Mouse (Mus musculus) liver, embryonic 12.5 days (tissue): ENCODE measurements around the gene Jund. TPM values are rescaled to one million over a fixed set of nuclear protein-coding genes. Genes with fewer than 3 reads are reported as not detected.

ENCODE experiments used
- ATAC-seq: fragments of 200-750 bp; cut with Nextera tagmentation; 2 replicates; pipeline ENCODE4 v1.8.0; 2017; ENCODE audit warnings: moderate number of reproducible peaks, mild to moderate bottlenecking, moderate library complexity
- H3K27ac ChIP-seq: fragments of 300-500 bp; sonication (generic); 2 replicates; pipeline ENCODE4 v1.5.1; 2016; ENCODE audit warnings: mild to moderate bottlenecking
- H3K27me3 ChIP-seq: fragments of 300-500 bp; sonication (generic); replicated peaks from 2 replicates; pipeline ENCODE4 v1.6.1; 2016; ENCODE audit warnings: mild to moderate bottlenecking, moderate library complexity
- H3K36me3 ChIP-seq: fragments of 300-500 bp; sonication (generic); 2 replicates; pipeline ENCODE4 v1.6.1; 2016; ENCODE audit warnings: mild to moderate bottlenecking, moderate library complexity
- H3K4me1 ChIP-seq: fragments of 300-500 bp; sonication (generic); 2 replicates; pipeline ENCODE4 v1.6.1; 2016
- H3K4me2 ChIP-seq: fragments of 300-500 bp; sonication (generic); 2 replicates; pipeline ENCODE4 v1.6.1; 2016; ENCODE audit warnings: mild to moderate bottlenecking, moderate library complexity
- H3K4me3 ChIP-seq: fragments of 300-500 bp; sonication (generic); 2 replicates; pipeline ENCODE4 v1.5.1; 2016; ENCODE audit warnings: mild to moderate bottlenecking, moderate library complexity
- H3K9ac ChIP-seq: fragments of 300-500 bp; sonication (generic); 2 replicates; pipeline ENCODE4 v1.6.1; 2016; ENCODE audit warnings: mild to moderate bottlenecking, moderate library complexity
- H3K9me3 ChIP-seq: fragments of 300-500 bp; sonication (generic); replicated peaks from 2 replicates; pipeline ENCODE4 v1.6.1; 2016; ENCODE audit warnings: mild to moderate bottlenecking, moderate library complexity
- WGBS: fragments of 180-500 bp; shearing (Covaris S2); methylation state at CpG from one replicate; pipeline ENCODE4 v1.1.7; 2016; ENCODE audit not compliant: insufficient replicate concordance; 5-methylcytosine and 5-hydroxymethylcytosine counted together
- polyA plus RNA-seq: library from polyadenylated mRNA; unstranded; fragments of >200 nt; fragmentation: Nextera tagmentation; extraction: Ambion mirVana; gene quantifications from 2 replicates; pipeline ENCODE4 v1.2.1, GENCODE M21; 2016

Jund gene
- polyA plus RNA-seq, 1 experiment from 2014 or later = 59.5 TPM

GRCm38 (mm10) chr8:70691727-70692231 is 7.0 kb upstream of the Jund start:
- H3K4me1 ChIP-seq = peaks cover 53% of the 10 kb centered on the region
- peak overlapping the region; percentile 54 for H3K4me2 ChIP-seq
- peak overlapping the region; percentile 48 for H3K9ac ChIP-seq
- no peak overlapping the region for H3K4me3 ChIP-seq
- no peak overlapping the region for H3K27ac ChIP-seq
- WGBS = 11% methylated on average over 19 of the region's 20 CpGs
- ATAC-seq = no peak
- no peaks in the 10 kb centered on the region for H3K9me3 ChIP-seq
- peaks cover 22% of the 10 kb centered on the region for H3K27me3 ChIP-seq
- H3K36me3 ChIP-seq = no peaks in the 10 kb centered on the region

GRCm38 (mm10) chr8:70693636-70694035 is 5.1 kb upstream of the Jund start:
- Histone ChIP-seq H3K9ac (no peak overlapping the region), H3K9me3 (no peaks in the 10 kb centered on the region), H3K27ac (peak overlapping the region; percentile 55; the same call in 1 of the 2 replicates), H3K36me3 (no peaks in the 10 kb centered on the region), H3K4me1 (peaks cover 69% of the 10 kb centered on the region), H3K4me2 (no peak overlapping the region), H3K27me3 (peaks cover 14% of the 10 kb centered on the region), H3K4me3 (no peak overlapping the region)
- ATAC-seq = no peak
- WGBS = 25% methylated on average over 5 of the region's 5 CpGs

GRCm38 (mm10) chr8:70695318-70696018 is 3.3 kb upstream of the Jund start:
- whole genome bisulfite sequencing = 25% methylated on average over 32 of the region's 32 CpGs
- ATAC-seq = no peak
- Histone ChIP-seq H3K36me3 (no peaks in the 10 kb centered on the region), H3K4me3 (peak overlapping the region; percentile 38), H3K9ac (peak overlapping the region; percentile 79), H3K9me3 (no peaks in the 10 kb centered on the region), H3K4me1 (peaks cover 69% of the 10 kb centered on the region), H3K4me2 (peak overlapping the region; percentile 99), H3K27me3 (peaks cover 14% of the 10 kb centered on the region), H3K27ac (peak overlapping the region; percentile 98)

GRCm38 (mm10) chr8:70696019-70696885 is 2.5 kb upstream of the Jund start:
- peak overlapping the region; percentile 99 for H3K4me2 ChIP-seq
- H3K9ac ChIP-seq = peak overlapping the region; percentile 79
- H3K4me3 ChIP-seq = peak overlapping the region; percentile 38
- peak; percentile 54 for ATAC-seq
- WGBS = 4% methylated on average over 30 of the region's 31 CpGs
- peaks cover 76% of the 10 kb centered on the region for H3K4me1 ChIP-seq
- no peaks in the 10 kb centered on the region for H3K9me3 ChIP-seq
- peaks cover 12% of the 10 kb centered on the region for H3K27me3 ChIP-seq
- peak overlapping the region; percentile 98 for H3K27ac ChIP-seq
- H3K36me3 ChIP-seq = no peaks in the 10 kb centered on the region

DNA sequence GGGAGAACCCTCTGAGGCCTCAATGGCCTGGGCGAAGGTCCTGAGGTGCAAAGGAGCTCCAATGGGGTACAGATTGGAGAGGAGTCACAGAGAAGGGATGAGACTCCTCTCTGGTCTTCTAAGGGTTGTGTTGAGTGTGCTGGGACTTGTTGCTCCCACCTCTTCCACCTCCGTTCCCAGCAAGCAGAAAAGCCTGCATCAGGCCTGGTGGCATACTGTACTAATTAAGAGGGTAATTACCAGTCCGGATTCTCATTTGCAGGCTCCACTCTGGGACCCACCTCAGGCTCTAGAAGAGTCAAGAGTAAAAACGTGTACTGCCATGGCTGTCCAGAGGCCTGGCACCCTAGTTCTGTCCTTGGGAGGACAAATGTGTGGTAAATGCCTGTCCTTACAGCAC is 1.8 kb upstream of the Jund start:
- WGBS = 55% methylated on average over 4 of the region's 4 CpGs
- Histone ChIP-seq H3K9ac (peak overlapping the region; percentile 79), H3K27me3 (peaks cover 5% of the 10 kb centered on the region; the same call in 1 of the 2 replicates), H3K4me1 (peaks cover 74% of the 10 kb centered on the region), H3K4me3 (peak overlapping the region; percentile 38), H3K27ac (peak overlapping the region; percentile 98), H3K36me3 (no peaks in the 10 kb centered on the region), H3K9me3 (no peaks in the 10 kb centered on the region), H3K4me2 (peak overlapping the region; percentile 99)
- no peak for ATAC-seq

DNA sequence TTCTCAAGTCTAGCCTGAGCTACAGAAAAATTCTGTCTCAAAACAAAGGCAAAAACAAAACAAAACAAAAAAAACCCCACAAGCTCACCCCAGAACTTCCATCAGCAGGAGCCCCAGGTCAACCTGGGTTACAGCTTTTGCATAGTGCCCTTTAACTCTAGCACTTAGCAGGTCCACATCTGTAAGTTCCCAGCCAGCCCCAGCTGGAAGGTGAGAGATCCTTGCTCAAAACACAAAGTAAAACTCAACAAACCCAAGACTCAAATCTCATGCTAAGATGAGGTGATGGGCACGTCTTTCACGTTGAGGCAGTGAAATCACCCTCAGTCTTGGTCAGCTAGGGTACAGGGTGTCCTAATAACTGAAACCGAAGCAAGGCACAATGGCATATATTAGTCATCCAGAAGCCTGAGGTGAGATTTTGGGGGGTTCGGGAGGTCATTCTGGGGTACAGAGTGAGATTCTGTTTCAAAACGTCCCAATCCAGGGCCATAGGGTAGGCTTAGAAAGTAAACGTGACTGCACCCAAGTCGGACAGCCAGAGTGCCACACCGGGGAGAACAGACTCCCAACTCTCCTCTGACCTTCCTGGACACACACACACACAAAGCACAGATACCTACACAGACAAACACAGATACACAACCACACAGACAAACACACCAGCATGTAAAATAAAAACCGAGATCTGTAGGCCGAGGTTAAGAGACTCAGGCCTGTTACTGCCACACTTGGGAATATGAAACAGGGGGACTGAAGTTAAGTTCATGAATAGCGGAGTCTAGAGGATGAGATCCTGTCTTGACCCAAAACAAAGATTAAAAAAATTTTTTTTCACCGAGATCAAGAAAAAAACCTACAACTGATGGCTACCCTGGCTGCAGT is 1.1 kb upstream of the Jund start:
- Histone ChIP-seq H3K9ac (peak overlapping the region; percentile 79), H3K27ac (peak overlapping the region; percentile 98), H3K4me3 (peak overlapping the region; percentile 90), H3K36me3 (no peaks in the 10 kb centered on the region), H3K9me3 (no peaks in the 10 kb centered on the region), H3K4me2 (peak overlapping the region; percentile 99), H3K27me3 (no peaks in the 10 kb centered on the region; the same call in 1 of the 2 replicates), H3K4me1 (peaks cover 67% of the 10 kb centered on the region)
- no peak for ATAC-seq
- WGBS = 67% methylated on average over 12 of the region's 12 CpGs

DNA sequence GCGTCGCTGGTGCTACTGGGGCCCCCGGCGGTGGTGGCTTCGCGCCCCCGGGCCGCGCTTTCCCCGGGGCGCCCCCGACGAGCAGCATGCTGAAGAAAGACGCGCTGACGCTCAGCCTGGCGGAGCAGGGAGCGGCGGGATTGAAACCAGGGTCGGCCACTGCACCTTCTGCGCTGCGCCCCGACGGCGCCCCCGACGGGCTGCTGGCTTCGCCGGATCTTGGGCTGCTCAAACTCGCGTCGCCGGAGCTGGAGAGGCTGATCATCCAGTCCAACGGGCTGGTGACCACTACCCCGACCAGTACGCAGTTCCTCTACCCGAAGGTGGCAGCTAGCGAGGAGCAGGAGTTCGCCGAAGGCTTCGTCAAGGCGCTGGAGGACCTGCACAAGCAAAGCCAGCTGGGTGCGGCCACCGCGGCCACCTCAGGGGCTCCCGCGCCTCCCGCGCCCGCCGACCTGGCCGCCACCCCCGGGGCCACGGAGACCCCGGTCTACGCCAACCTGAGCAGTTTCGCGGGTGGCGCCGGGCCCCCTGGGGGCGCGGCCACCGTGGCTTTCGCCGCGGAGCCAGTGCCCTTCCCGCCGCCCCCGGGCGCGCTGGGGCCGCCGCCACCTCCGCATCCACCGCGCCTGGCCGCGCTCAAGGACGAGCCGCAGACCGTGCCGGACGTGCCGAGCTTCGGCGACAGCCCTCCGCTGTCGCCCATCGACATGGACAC is 526 bp downstream of the Jund start:
- peak; percentile 28 for ATAC-seq
- Histone ChIP-seq H3K9me3 (no peaks in the 10 kb centered on the region), H3K4me2 (peak overlapping the region; percentile 99), H3K4me3 (peak overlapping the region; percentile 90), H3K27me3 (no peaks in the 10 kb centered on the region), H3K27ac (peak overlapping the region; percentile 98), H3K36me3 (no peaks in the 10 kb centered on the region), H3K9ac (peak overlapping the region; percentile 99), H3K4me1 (peaks cover 53% of the 10 kb centered on the region)
- under 1% methylated on average over 89 of the region's 89 CpGs for WGBS

GRCm38 (mm10) chr8:70699834-70700554 is 1.2 kb downstream of the Jund start:
- no peaks in the 10 kb centered on the region for H3K27me3 ChIP-seq
- H3K4me1 ChIP-seq = peaks cover 47% of the 10 kb centered on the region
- peak overlapping the region; percentile 98 for H3K27ac ChIP-seq
- no peaks in the 10 kb centered on the region for H3K9me3 ChIP-seq
- under 1% methylated on average over 57 of the region's 59 CpGs for WGBS
- ATAC-seq = no peak
- H3K4me2 ChIP-seq = peak overlapping the region; percentile 99
- H3K9ac ChIP-seq = peak overlapping the region; percentile 99
- peak overlapping the region; percentile 90 for H3K4me3 ChIP-seq
- no peaks in the 10 kb centered on the region for H3K36me3 ChIP-seq

DNA sequence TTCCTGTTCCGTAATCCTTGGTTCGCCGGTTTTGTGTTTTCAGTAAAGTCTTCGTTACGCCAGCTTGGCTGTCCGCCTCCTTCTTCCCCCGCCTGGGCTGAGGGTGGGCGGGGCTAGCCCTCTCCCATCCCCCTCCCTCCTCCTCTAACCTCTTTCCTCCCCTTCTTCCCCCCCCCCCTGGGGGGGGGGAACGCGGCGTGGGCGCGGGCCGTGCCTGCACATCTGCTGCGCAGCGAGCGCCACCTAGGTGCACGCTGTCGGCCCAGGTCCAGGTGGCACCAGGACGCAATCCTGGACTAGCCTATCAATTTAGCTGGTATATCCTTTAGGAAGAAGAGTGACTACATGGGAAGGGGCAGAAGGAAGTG is 1.8 kb downstream of the Jund start:
- WGBS = 2% methylated on average over 20 of the region's 20 CpGs
- peak; percentile 6; the same call in 1 of the 2 replicates for ATAC-seq
- Histone ChIP-seq H3K36me3 (no peaks in the 10 kb centered on the region), H3K9ac (peak overlapping the region; percentile 99), H3K4me3 (peak overlapping the region; percentile 90), H3K9me3 (no peaks in the 10 kb centered on the region), H3K4me1 (peaks cover 41% of the 10 kb centered on the region), H3K27me3 (no peaks in the 10 kb centered on the region), H3K4me2 (peak overlapping the region; percentile 99), H3K27ac (peak overlapping the region; percentile 98)
